Mouse (Mus musculus): ENCODE measurements around the gene Igsf3.

- no peak for TF ChIP-seq CTCF (IDR thresholded peaks at IDR 0.05; ENCODE audit: insufficient read depth, low read depth, low read length)
- TF ChIP-seq POLR2A (IDR thresholded peaks at IDR 0.05; ENCODE audit: insufficient read depth, low read depth, low read length) = no peak
Observed at GRCm38 (mm10) chr3:101367372-101367771, 9.5 kb upstream of the Igsf3 start.

Data from olfactory bulb, adult 2 months (tissue).